Mouse (Mus musculus) 3134 (cell line): ENCODE measurements around the gene Zcchc14.
"Not testable (repeated sequence)": the region's sequence is repeated elsewhere in the genome, so short reads cannot be mapped to it uniquely, and the experiment has no call there.

Experiments used
- DNase-seq: peaks from one replicate; pipeline ENCODE4 v3.0.0-alpha.2; 2011; ENCODE audit warnings: low spot score; ENCODE audit not compliant: insufficient read length; ENCODE audit errors: extremely low read depth

The Zcchc14 gene

DNA sequence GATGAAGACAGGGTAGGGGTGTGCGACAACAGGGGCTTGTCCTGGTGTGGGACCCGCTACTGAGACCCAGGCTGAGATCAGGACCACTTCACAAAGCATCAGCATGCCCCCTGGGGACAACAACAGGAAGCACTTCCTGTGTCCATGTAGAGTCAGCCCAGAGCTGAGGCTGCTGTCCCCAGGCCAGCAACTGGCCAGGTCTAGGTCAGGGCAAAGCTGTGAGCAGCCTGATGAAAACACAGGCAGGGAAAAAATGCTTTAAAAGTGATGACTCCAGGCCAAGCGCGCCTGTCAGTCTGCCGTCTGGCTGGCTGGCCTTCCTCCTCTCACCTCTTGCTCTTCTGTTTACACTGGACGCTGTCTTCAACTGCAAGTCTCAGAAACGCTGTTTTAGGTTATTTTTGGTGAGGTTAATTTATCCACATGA is 21.0 kb downstream of the Zcchc14 start:
- DNase-seq, result peak; percentile 75

DNA sequence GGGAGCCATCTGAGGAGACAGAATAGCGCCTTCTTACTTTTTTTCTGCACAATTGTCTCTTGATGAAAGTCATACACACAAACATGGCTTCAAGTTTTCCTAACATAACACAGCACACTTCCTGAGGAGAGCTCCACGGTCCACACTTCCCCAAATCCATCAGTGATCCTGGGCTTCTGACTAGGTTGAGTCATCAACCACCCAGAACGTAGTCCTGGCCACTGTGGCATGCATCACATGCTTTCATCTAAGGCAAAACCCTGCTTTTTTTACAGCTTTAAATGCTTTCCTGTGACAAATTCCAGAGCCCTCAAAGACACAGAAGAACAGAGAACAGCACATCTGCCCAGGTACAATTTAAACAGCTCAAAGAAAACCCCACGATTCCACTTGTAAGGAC is 24.0 kb downstream of the Zcchc14 start:
- DNase-seq, result peak; percentile 52

- DNase-seq, result no peak
These were observed 29.7 kb downstream of the Zcchc14 start for GRCm38 (mm10) chr8:121623043-121623442.

DNA sequence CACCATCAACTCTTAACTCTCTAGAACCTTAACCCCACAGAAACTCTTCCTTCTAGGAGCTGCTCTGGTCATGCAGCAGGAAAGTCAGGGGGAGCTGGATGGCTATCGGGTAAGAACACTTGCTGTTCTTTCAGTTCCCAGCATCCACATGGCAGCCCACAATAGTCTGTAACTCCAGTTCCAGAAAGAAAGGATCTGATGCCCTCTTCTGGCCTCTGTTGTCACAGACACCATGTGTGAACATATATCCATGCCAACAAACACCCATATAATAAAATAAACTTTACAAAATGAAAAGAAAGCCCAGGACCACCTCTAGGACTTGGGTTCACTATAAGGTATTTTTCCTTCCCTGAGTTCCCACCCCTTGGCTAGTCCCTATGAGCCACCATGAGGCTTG is 30.8 kb downstream of the Zcchc14 start:
- no peak for DNase-seq

GRCm38 (mm10) chr8:121620801-121621516 is 31.7 kb downstream of the Zcchc14 start:
- DNase-seq, result no peak

DNA sequence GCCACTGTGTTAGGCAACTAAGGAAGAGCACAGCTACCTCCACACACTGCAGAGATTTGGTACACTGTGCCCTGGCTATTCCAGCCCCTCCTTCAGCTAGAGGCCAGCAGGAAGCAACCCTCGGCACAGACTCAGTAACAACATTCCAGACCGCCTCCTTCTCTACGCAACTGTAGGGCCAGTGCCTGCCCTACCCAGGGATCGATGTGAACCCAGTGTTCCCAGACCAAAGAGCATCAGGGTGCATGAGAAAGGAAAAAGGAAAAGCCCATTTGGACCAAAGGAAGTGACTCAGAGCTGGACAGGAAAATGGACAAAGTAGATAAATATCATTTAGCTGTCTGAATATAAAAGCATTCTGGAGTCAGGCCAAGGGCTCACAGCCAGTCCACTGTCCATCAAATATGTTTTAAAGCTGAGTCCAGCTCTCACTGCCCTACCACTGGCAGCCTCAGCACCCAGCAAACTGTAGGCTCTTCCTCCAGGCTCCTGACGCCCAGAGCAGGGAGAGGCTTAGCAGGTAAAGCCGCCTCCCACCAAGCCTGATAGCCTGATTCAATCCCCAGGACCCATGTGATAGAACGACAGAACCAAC is 33.2 kb downstream of the Zcchc14 start:
- no peak for DNase-seq

DNA sequence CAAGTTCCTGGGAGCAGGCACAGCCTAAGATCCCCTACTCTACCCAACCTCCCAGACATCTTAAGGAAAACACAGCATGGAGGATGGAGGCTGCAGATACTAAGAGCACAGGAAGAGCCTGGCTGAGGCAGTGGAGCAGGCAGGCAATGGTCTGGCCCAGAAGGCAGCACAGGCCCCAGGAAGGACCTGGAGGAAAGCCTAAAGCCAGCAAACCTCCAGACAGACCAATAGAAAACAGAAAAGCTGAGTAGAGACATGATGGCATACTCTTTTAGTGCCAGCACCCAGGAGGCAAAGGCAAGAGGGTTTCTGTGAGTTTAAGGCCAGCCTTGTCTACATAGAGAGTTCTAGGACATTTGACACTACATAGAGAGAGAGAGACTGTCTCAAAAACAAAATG is 39.3 kb downstream of the Zcchc14 start:
- no peak for DNase-seq

DNA sequence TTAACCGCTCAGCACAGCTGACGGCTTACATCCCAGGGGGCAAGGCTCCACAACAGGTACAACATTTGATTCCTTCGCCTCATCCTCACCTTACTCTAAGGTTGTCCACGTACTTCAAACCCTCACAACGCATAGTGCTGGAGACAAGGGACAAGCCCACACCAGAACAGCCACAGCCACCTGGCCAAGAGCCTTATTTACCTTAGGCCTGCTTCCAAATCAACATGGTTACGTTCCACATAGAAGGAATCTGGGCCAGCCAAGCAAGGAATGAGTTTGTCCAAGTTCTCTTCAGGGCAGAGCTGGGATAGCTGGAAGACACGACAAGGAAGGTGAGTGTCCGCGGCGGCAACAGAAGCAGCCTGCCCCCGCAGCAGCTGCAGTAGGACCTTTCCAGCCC is 42.8 kb downstream of the Zcchc14 start:
- no peak for DNase-seq

GRCm38 (mm10) chr8:121609251-121609650 is 43.5 kb downstream of the Zcchc14 start:
- DNase-seq, result no peak

- DNase-seq, result no peak
These were observed 45.0 kb downstream of the Zcchc14 start for GRCm38 (mm10) chr8:121607661-121608060.

GRCm38 (mm10) chr8:121603801-121604200 is 48.9 kb downstream of the Zcchc14 start:
- DNase-seq, result no peak

DNA sequence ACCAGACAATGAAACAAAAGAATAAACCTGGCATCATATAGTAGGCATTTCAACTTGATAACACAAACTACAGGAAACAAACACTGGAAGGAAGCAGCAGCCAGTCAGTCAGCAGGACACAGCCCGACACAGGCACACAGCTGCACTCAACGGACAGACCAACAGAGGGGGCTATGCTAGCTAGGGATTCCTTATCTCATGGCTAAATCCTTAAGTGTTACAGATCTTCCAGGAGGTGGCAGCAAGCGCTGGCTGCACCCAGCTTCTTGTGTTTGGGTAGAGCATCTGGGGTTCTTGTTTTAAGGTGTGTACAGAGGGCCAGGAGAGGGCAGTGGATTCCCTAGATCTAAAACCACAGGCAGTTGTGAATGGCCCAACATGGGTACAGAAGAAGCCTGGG is 49.8 kb downstream of the Zcchc14 start:
- peak; percentile 45 for DNase-seq

- DNase-seq, result no peak
These were observed 50.3 kb downstream of the Zcchc14 start for GRCm38 (mm10) chr8:121602411-121602810.

DNA sequence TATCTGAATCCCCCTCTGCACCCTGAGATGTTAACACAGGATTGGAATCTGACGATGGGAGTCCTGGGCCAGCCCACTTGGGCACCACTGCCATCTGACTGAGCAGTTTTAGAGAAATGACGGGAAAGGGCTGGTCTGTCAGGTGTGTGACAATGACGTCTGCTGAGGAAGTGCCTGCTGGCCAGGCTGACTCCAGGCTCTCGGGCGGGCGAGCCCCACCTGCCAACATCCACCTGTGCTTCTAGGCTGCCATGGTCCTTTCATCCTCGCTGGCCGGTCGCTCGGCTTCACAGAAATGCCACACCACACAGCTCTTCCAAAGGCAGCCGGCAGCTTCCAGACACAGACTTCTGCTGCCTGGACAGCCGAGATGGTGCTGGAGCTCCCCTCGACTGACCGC is 52.9 kb downstream of the Zcchc14 start:
- no peak for DNase-seq

DNA sequence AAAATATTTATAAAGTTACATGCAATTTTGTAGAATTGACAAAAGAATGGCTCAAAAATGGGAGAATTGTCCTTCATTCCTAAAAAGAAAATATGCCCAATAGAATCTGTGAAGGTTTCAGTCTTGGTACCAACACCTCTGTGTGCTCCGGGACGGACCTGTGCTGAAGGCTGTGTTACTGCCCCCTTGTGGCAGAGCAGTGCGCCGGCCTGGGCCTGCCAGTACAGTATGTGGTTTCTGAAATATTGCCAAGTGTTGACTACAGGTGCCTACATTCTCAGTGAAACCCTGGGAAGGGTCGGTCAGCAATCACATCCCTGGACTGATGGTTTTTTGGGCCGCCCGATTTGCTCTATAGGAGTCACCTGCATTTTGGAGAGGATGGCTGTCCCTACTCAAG is 53.8 kb downstream of the Zcchc14 start:
- peak; percentile 53 for DNase-seq

GRCm38 (mm10) chr8:121598190-121598589 is 54.5 kb downstream of the Zcchc14 start:
- DNase-seq, result no peak

- not testable (repeated sequence) for DNase-seq
These were observed 55.2 kb downstream of the Zcchc14 start for GRCm38 (mm10) chr8:121597492-121597891.

DNA sequence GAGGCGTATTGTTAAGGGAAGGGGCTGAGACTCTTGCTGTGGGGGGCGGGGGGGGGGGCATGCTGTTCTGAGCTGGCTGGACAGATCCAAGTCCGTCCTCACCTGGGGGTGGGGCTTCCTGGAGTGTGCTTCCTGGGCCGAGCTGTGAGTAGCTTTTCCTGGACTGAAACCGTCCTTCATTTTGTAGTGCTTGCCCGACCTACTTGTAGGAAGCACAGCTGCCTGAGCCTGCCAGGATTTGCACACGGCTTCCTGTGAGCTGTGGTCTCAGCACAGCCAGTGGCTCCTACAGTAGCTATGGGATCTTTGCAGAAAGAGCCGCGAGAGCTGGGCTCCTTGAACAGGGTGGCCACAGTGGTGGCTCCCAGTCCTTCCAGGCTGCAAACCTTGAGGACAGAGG is 58.7 kb downstream of the Zcchc14 start:
- DNase-seq, result no peak

GRCm38 (mm10) chr8:121593293-121593692 is 59.4 kb downstream of the Zcchc14 start:
- no peak for DNase-seq

- peak; percentile 46 for DNase-seq
These were observed 61.3 kb downstream of the Zcchc14 start for GRCm38 (mm10) chr8:121591178-121592066.
